Mouse (Mus musculus) testis, postnatal 10 days (tissue): ENCODE measurements at regions not wholly inside any gene's neighbourhood (a gene's known extent, or its start where the extent isn't known, plus 50 kb on each side); places are given as distances from the start of the nearest gene placed in this dataset.

Source experiments
- DNase-seq: peaks from one replicate; pipeline ENCODE4 v3.0.0; 2021; ENCODE audit warnings: low spot score

DNA sequence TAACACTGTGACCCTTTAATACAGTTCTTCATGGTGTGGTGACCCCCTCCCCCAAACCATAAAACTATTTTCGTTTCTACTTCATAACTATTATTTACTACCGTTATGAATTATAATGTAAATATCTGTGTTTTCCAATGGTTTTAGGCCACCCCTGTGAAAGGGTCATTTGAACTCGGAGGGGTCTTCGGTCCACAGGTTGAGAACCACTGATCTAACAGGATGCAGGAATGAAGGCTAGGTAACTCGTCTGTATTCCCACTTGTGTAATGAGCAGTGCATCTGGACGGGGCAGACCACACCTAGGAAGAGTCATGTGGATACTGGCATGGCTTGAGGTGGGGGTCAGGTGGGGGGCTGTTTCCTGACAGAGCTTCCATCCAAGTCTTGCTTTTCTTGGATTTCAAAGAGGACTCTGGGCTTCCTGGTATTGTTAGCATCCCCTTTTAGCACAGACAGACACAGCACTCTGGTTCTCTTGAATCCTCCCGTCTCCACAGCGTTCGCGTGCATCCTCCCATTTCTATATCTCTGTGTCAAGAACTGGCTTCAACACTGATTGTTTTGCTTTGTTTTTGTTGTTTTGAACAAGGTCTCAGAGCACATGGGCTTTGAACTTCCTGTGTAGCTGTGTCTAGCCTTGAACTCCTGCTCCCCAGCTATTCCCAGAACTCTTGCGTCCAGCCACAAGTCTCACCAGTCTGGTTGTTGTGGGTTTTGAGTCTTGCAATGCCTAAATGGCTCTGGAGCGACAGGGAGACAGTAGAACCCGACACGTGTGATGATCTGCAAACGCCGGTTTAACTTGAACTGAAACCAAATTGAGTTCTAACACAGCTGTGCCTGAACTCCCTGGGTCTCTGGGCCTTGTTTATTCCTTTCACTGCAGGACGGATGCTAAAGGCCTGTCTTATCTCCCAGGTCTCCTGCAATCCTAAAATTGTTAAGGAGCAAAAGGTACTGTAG, 75.4 kb upstream of the Ralgps2 start:
- DNase-seq: peak; percentile 35

DNA sequence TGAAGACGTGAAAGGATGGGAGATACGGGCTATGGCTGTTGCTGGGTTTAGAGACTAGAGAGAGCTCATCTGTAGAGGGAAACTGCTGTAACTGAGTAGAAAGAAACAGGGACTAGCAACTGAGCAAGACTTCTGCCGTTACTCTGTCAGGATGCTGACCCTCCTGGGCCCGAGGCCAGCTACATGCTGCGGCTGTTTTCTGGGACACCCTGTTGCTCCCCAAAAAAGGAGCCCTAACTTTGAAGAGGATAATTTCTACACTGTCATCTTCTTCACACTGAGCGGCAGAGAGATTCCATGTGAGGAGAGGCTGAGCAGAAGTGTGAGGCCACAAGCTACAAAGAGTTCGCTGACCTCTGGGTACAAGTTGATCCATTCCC, 74.2 kb upstream of the Ralgps2 start:
- no peak for DNase-seq

DNA sequence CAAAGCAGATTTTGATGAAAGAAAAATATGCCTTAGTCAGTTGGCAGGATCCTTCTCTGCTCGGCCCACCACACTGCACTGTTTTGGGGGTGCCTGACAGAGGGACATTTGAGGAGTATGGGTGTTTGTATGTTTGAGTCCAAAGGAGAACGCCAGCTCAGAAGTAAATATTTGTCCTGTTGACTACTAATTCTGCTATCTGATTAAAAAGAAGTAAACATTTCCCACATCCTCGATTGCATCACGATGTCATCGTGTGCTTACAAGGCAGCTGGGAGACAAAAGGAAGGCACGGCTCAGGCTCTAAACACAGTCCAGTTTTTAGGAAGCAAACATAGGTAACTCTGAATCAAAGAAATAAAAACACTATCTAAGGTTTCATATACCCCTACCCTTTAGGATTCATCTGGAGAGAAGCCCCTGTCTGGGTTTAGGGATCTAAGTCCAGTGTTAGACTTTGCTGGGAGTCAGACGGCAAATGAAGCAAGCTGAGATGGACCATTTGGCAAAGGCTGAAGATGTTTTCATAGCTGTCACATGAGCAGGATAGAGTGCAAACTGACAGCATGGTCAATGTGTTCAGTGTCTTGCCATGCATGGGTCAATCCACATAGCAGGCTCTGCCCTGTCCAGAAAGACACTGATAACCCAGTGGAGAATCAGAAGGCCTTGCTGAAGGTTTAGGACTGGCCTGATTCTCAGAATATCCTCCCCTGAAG, 73.7 kb upstream of the Ralgps2 start:
- no peak for DNase-seq

DNA sequence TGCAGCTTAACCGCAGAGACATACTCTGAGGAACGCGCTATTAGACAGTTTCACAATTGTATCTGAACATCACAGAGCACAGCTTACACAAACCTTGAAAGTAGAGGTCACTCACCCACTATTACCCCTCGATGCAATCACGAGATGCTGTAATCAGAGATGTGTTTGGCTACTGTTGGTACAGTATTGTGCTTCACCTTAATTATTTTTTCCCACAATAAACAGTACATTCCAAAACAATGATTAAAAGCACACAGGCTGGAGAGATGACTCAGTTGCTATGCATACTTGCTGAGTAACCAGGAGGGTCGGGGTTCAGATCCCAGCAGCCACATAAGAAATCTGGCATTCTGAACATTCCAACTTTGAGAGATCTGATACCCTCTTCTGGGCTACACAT, 71.8 kb upstream of the Ralgps2 start:
- DNase-seq: no peak

DNA sequence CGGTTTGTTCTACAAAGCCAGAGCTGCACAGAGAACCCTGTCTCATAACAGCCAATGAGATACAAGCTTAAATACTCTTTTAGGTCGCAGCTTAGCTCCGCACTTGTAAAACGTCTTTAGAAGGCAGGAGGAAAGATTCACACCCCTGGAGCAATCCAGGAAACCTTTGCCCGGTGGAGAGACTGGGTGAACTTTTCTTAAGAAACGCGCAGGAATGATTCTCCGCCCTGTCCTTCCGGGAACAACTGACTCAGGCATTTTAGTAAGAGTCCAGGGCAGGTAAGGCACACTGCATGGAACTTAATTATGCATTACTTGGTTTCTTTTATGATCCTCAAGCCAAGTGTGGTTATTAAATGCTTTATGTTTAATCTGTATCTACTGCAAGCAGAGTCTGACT, 70.0 kb upstream of the Ralgps2 start:
- DNase-seq: no peak

DNA sequence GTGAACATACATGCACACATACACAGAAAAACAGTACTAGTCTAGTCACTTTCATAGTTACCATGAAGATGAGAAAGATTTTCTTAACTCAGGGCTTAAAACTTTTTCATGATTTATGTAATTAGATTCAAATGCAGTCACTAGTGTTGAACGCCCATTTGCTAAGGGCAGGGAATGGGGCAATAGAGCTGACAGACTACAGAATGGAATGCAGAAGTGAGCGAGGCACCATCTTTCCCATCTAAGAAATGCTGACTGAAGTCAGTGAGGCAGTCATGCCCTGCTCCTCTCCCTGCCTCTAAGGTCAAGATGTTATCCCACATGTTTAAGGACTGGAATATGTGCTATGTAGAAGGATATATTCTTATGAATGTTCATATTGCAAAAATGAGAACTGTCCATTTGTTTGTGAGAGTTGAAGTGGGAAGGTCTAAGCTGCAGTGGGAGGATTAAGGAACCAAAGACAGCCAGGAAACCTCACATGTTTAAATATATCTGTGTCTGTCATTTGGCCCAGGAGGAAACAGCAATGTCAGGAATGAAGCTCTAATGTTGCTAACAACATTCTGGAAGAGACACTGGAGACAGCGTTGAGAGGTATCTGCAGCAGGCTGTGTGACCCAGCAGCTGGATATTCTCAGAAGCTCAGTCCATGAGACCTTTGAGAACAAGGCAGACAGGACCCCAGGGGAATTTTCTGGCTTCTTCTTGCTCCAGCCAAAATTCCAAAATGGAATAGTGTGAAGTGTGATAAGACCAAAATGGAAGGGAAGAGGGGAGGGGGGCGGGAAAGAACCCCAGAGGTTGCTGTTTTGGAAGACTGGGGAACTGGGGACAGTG, 68.7 kb upstream of the Ralgps2 start:
- DNase-seq: no peak

DNA sequence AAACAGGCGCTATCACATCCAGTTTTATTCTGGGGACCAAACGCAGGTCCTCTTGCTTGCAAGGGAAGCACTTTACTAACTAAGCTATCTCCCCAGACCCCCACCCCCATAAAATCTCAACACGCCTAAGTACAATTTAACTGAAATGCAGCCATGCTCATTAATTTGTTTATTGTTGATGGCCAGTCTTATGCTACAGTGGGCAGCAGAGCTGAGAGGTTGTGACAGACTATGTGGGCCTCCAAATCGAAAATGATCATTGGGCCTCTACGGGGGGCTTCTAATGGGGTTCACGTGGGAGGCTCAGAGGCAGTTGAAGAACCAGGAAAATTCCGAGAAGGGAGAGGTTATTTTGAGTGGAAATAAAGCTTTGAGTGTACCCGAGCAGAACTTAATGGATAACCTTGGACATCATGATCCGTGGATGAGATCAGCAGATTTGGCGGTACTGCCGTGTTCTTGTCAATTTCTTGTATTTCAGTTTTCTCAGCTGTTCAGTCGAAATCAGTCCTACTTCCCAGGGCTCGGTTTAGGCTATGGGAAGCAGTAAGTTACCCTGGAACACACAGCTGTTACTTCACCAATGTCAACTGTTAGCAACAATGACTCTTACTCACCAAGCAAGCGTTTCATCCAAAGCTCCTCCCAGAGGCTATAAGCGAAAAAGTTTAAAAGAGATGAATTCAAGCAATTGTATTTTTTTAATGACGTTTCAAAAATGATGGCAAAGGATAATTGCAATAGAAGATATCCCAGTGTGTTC, 65.1 kb upstream of the Ralgps2 start:
- no peak for DNase-seq

DNA sequence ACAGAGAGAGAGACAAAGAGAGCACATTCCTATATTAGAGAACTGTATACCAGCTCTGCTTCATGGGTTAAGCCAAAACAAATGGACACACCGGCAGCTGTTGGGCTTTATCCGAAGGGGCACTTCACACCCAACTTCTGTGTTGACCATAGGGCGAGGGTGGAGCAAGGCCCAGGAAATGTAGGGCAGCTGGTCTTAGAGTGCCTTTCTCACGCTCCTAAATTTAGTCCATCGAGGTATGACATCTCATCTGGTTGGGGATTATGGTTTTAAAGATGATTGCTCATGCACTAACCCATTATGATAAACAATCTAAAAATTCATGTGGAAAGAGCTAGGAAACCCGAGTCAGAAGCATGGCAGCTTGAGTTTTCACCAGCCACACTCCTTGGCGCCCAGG, 63.6 kb upstream of the Ralgps2 start:
- no peak for DNase-seq

DNA sequence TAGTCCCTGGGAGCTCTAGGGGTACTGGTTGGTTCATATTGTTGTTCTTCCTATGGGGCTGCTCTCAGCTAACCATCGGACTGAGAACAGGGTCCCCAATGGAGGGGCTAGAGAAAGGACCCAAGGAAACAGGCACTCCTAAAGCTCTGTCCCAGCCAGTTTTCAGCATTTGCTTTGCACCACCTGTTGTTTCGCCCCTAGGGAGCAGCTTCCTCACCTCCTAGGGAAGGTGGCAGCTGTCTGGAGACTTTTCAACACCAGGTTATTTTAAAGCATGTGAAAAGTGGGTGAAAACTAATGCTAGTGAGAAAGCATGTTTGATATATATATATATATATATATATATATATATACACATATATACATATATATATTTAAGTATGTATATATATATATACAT, 62.8 kb upstream of the Ralgps2 start:
- no peak for DNase-seq

DNA sequence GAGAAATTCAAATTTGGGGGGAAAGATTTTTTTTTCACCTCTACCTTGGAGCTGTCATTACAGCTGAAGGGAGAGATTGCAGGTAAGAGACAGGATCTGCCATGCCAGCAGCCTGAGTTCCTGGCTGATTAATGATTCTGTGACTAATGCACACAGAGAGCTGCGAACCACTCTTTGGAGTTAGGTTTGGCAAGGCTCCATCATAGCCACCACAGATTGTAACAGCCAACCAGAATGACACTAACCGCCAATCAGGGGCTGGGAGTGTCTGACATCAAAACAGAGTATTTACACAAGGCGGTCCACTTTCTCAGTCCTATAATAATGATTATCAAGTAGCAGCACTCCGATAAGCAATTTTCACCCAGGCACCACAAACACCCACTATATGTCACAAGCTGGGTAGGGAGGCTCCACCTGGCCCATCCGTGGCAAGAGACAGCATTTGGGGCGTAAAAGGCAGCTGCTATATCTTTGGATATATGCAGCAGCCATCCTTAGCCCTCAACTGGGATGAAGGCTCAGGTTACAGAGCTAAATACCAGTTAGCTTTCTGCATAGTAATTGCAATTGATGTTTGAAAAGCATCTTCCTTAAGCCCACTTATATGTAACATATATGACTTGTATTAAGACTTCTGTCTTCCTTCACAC, 61.7 kb upstream of the Ralgps2 start:
- DNase-seq: no peak

DNA sequence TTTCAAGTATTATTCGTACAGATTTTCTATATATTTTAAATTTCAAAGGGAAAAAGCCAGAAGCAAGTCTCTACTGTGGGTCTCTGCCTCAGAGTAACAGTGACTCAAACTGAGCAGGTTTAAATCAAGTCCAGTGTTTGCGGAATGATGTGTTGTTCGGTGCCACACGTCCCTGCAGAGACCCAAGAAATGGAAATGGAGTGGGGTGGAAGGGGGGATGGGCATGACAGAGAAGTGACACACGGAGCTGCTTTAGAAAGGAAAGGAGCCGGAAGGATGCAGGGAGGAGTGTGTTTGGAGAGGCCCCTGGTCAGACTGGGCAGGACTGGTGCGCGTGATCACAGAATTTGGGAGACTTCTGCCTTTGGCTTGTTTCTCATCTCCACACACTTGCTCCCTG, 60.5 kb upstream of the Ralgps2 start:
- DNase-seq: no peak

DNA sequence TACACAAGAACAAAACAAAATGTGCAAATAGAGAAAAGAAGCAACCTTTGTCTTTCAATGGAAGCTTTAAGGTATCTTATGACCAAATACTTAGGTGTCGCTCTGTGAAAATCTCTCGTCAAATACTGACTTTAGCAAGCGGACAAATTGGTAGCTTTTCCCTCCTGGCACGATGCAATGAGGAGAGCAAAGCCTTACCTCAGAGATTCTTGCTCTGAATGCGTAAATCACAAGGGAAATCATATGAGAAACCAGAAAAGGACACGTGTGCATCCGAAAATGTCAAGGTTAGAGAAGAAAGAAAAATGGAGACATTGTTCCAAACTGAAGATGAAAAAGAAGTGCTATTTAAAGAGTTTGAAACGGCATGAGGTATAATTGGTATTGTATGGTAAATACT, 59.8 kb upstream of the Ralgps2 start:
- DNase-seq: no peak

DNA sequence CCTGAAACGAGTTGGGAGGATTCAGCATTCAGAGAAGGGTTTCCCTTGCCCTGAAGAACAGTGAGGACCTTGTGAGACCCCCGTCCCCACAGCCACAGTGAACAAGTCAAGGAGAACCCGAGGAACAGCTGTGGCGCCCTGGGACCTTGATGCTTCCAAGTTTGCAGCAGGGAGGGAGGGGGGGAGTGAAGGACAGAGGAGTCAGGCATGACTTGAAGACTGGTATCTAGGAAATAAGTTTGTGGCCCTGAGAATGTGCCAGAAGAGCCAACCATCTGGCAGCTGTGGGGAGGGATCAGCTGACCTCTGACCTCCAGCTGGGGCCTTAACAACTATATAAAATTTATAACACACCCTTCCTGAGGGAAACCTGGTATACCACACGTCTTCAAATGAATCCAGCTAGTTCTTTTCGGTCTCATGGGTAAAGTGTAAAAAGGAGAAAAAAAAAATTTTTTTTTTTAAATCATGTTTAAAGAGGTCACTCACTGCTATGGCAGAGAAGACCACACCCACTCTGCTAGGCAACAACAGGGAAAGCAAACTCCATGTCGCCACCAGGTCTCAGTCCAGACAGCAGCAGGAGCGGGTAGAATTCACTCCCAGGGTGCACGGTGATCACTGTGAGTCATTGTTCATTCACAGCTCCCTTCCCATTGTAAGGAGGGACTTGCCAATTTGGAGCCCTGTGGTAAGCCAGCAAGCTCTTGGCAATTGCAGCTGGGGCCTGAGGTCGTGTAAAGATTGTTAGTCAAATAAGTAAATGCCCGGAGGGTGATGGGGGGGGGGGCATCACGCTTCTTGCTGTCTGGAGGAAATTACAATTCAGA, 58.3 kb upstream of the Ralgps2 start:
- DNase-seq: peak; percentile 52

DNA sequence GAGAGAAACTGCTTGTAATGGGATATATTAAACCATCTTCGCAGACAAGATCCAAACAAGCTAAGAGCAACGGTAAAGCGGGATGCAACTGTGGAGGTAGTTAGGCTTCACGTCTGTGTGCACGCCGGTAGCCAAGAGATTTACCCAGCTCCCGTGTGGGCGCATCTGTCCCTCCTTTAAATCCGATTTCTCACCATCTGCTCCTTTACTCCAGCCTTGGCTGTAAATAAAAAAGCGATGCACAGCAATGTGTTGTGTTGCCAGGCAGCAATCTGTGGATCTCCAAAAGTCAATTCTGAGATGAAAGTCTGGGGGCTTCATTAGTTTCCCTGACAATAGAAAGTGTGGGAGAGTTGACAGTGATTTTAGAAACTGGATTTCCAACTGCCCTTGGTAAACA, 57.6 kb upstream of the Ralgps2 start:
- DNase-seq: no peak

DNA sequence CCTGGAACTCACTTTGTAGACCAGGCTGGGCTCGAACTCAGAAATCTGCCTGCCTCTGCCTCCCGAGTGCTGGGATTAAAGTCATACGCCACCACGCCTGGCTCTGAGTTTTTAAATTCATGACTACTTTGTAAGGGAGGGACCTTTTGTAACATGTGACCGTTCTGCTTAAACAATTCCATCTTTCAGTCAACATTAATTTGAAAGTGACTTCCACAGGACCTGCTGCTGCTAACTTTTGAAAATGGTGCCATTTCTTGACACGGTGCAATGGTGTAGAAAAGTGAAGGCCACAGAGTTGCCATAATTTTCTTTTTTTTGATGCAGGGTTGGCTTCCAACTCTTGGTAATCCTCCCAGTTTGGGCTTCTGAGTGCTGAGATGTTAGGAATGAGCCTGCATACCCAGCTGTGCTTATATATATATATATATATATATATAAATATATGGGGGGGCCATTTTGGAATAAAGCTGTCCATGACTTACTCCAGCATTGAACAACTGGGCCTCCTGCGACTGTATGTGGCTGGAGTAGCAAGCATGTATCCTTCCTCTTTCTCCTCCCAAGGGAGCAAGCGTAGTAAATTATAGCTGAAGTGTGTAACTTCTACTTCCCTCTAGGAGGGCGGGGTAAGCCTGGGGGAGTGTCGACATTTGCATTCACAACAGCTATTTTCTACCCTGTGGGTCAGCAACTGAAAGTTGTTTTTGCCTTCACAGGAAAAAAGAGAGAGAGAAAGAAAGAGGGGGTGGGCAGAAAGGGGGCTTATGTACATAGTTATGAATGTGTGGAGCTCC, 56.9 kb upstream of the Ralgps2 start:
- DNase-seq: no peak

DNA sequence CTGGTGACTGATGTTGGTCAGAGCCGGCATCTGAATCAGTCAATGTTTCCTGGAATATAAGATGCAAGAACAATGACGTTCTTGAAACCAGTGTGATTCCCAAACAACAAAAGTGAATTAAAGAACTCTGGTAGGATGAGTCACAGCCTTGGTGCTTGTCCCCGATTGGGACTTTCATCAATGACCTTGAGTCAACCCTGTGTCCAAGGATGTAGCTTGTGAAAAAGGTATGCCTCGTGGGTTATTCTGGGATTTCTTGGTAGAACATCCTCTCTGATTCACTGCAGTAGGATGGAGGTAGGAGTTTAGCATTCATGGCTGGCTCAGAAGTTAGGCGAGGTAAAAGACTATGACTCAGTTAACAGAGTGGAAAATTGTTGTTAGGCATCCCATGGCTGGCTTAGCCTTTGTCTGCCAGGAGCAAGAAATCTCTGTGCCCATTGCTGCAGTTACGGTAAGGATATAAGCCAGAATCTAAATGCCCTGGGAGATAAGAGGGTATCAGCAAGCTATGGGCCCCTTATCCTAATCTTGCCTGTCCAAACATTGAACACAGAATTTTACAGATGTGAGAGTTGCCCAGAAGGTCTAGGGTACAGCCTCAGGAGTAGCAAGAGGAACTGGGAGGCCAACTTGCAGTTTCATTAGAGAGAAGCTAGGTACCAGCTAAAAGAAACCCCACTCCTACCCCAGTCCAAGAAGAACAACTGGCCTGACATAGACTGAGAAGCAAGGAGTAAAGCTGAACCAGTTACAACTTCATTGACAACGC, 55.9 kb upstream of the Ralgps2 start:
- no peak for DNase-seq

DNA sequence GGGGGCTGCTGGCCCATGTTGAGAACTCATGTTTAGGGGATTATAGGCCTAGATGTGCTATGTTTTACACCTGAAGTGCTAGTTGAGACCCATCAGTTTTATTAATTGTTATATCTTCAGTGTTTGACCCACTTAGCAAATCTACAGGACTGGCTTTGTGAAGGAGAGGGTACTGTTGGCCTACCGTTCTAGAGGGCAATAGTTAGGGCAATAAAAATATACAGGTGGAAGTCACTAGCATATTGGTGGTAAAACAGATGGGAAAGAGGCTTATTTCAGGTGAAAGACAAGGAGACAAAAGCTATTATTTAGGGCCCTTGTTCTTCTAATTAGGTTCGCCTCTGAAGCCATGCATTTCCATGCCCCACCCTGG, 55.2 kb upstream of the Ralgps2 start:
- DNase-seq: no peak

DNA sequence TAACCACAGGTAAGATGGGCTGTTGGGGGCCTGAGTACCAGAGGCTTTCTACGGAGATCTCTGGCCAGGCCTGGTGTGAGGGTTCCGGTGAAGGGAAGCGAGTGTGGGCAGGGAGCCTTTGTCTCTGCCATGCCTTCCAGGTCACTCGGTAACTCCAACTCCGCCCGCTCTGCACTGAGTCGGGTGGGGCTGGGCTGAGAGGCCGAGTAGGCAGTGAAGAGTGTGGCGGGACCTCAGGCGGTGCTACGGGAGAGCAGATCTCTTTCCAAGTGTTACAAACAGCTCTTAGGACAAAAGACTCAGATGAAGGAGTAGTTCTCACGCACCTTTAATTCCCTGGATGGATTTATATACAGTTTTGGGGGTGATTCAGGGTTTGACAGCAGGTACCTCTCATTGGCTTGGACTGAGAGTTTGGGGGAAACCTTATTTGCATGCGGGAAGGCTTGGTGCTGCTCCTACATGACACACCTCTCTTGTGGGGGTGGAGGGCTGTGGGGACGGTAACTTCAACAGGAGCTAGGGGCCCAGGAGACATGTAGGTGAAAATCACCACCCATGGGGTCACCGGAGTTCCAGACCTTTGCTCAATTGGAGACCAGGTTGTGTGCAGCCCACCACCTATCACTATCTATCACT, 54.7 kb upstream of the Ralgps2 start:
- DNase-seq: no peak
